8 mouse cellular contexts compared by ENCODE assay signal in genomic region chr6:56049104-56049503, GRCm38 (mm10). TPM values are rescaled to one million over a fixed set of nuclear protein-coding genes. Genes with fewer than 3 reads are reported as not detected.
DNase-seq lines count a peak whose midpoint lies in the region; ATAC-seq and TF ChIP-seq lines count a peak whose summit lies in the region.

No protein-coding gene starts in this region.

- H3K4me3 ChIP-seq in ES-E14 (ENCODE audit: insufficient read depth in 1 of 2, low read depth in 1 of 2, low read length in 2 of 2, poor library complexity in 1 of 2, severe bottlenecking in 1 of 2), result no peak overlapping the region
- no peak overlapping the region for H3K4me3 ChIP-seq in neural tube, embryonic 12.5 days

- no peaks in the 10 kb centered on the region for H3K27me3 ChIP-seq in neural tube, embryonic 12.5 days (replicated peaks)

- ATAC-seq in hematopoietic stem cell, adult 5-6 weeks (replicated peaks in 1 of 2; ENCODE audit: insufficient read depth in 1 of 2, low FRiP score in 2 of 2, low TSS enrichment in 1 of 2, low read depth in 1 of 2, poor library complexity in 2 of 2, severe bottlenecking in 2 of 2), result peak; percentile 56 to 58; a peak in 2 of 4 replicates
- ATAC-seq in neural tube, embryonic 12.5 days (ENCODE audit: low FRiP score, low read depth), result 0 out of 2 replicates have a peak, but pooled peaks have one; percentile 37
- ATAC-seq in erythroid progenitor cell, adult 5-6 weeks (replicated peaks; ENCODE audit: low FRiP score, poor library complexity, severe bottlenecking), result no peak

- no peaks in the 10 kb centered on the region for H3K9me3 ChIP-seq in ES-E14 (ENCODE audit: control insufficient read depth, insufficient read depth, low read depth, low read length)
- no peaks in the 10 kb centered on the region for H3K9me3 ChIP-seq in neural tube, embryonic 12.5 days

- H3K4me1 ChIP-seq in ES-E14 (ENCODE audit: control insufficient read depth in 2 of 2, insufficient read depth in 2 of 2, low read length in 2 of 2, poor library complexity in 1 of 2), result no peaks in the 10 kb centered on the region
- H3K4me1 ChIP-seq in neural tube, embryonic 12.5 days, result no peaks in the 10 kb centered on the region

- in situ Hi-C loops in ES-E14 (cut with MboI; ENCODE audit: low sequenced_read_pairs in 2 of 2, unreplicated experiment in 2 of 2), result no loop called here

- DNase-seq in kidney, postnatal 14 days, result peak; percentile 12
- DNase-seq in kidney, postnatal 10 days, result no peak
- DNase-seq in ES-E14 (ENCODE audit: low read depth, low spot score), result peak; percentile 19
- DNase-seq in c-Kit-positive CD71-positive TER-119-negative erythroid progenitor cells, embryonic 14.5 days (ENCODE audit: low read depth), result peak; percentile 8
- DNase-seq in T-cell, adult 2 months (ENCODE audit: low spot score), result no peak

- H3K36me3 ChIP-seq in ES-E14 (ENCODE audit: control insufficient read depth, insufficient read depth, low read length, poor library complexity, severe bottlenecking), result no peaks in the 10 kb centered on the region
- H3K36me3 ChIP-seq in neural tube, embryonic 12.5 days, result no peaks in the 10 kb centered on the region

- H3K4me2 ChIP-seq in neural tube, embryonic 12.5 days (replicated peaks), result no peak overlapping the region

- no peak overlapping the region for H3K27ac ChIP-seq in ES-E14 (ENCODE audit: insufficient read depth, low read depth, low read length, poor library complexity, severe bottlenecking)
- H3K27ac ChIP-seq in neural tube, embryonic 12.5 days, result no peak overlapping the region

- 41% methylated on average over 4 of the region's 4 CpGs for WGBS in neural tube, embryonic 12.5 days

- H3K9ac ChIP-seq in ES-E14 (ENCODE audit: insufficient read depth, low read depth, low read length, poor library complexity, severe bottlenecking), result no peak overlapping the region
- no peak overlapping the region for H3K9ac ChIP-seq in neural tube, embryonic 12.5 days

TF ChIP-seq in ES-E14, 5 proteins besides CTCF, POLR2A, EP300 and RAD21:
- TF ChIP-seq MAFK (IDR thresholded peaks at IDR 0.05; ENCODE audit: insufficient read depth, low read depth, low read length) (no peak), HCFC1 (IDR thresholded peaks at IDR 0.05; ENCODE audit: borderline replicate concordance, insufficient read depth, low read length) (no peak), ZNF384 (IDR thresholded peaks at IDR 0.05; ENCODE audit: low read depth, low read length) (no peak), ZC3H11A (IDR thresholded peaks at IDR 0.05; ENCODE audit: borderline replicate concordance, low read depth, low read length) (no peak), CHD2 (IDR thresholded peaks at IDR 0.05; ENCODE audit: low read depth, low read length) (no peak)

RNA-seq across cellular contexts. Expression of gene Ppp1r17, which starts 31.8 kb away (rescaled TPM):
- not detected in 2 replicates for total RNA-seq in ES-E14 (2012; rRNA removed)
- total RNA-seq in hematopoietic stem cell, adult 5-6 weeks (2017), result not detected in 2 replicates
- 57.7 and 83.8 TPM in 2 replicates for polyA plus RNA-seq in neural tube, embryonic 12.5 days (2016; fragmentation: Nextera tagmentation; extraction: Ambion mirVana)
- not detected in 2 replicates for total RNA-seq in erythroid progenitor cell, adult 5-6 weeks (2015; ENCODE audit: low replicate concordance)
- not detected in 2 replicates for total RNA-seq in erythroid progenitor cell, adult 5-6 weeks (2017; ENCODE audit: low replicate concordance)

Comparison
In these comparisons a context has a peak if more than half of its experiments do, and no peak if none do; other contexts are left out.
1. DNase-seq: peak in kidney, postnatal 14 days (single experiment), ES-E14 (single experiment) and c-Kit-positive CD71-positive TER-119-negative erythroid progenitor cells, embryonic 14.5 days (single experiment); none in kidney, postnatal 10 days (single experiment) and T-cell, adult 2 months (single experiment).